Mouse (Mus musculus) kidney, adult 11 months (tissue): ENCODE measurements at regions not wholly inside any gene's neighbourhood (a gene's known extent, or its start where the extent isn't known, plus 50 kb on each side); places are given as distances from the start of the nearest gene placed in this dataset.

Experiments
- DNase-seq: peaks from one replicate; pipeline ENCODE4 v3.0.0; 2022

- DNase-seq, result no peak
Measured at GRCm38 (mm10) chr3:143786889-143787288, 418.1 kb downstream of the Lmo4 start.

GRCm38 (mm10) chr3:143784353-143784791 is 420.6 kb downstream of the Lmo4 start:
- no peak for DNase-seq

DNA sequence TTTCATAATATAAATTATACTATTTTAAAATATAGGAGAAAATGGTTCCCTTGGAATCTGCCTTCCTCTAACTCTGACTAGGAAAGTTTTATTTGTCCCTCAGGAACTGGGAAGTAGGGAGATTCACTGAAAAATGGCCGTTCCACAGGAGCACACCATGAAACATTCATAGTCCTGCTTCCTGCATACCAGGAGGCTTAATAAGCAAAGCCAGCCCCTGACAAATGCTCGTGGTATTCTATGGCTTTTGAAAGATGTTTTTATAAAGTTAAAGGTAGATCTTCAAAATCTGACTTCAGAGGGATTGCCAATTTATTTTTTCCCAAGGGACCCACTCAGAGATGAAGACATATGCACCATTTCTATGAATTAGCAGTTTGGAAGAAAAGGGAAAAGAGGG is 426.9 kb downstream of the Lmo4 start:
- no peak for DNase-seq

DNA sequence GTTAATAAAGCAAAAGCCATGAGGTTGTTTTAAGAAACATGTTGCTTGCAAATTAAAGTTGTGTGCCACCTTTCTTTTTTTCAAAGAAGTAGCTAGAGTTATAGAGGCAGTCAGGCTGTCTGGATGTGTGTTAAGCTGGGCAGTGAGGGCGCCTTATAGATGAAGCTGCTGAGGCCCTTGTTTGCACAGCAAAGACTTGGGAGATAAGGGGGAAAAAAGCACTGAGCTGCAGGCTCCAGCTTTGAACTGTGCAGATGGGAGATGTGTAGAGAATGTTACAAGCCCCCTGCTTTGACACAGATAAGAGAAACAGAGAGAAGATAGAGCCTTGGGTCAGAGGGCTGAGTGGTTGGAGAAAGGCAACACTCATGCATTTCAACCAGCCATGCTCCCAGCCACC is 445.7 kb downstream of the Lmo4 start:
- DNase-seq, result no peak

- DNase-seq, result no peak
Measured at GRCm38 (mm10) chr3:143753197-143753596, 451.8 kb downstream of the Lmo4 start.

DNA sequence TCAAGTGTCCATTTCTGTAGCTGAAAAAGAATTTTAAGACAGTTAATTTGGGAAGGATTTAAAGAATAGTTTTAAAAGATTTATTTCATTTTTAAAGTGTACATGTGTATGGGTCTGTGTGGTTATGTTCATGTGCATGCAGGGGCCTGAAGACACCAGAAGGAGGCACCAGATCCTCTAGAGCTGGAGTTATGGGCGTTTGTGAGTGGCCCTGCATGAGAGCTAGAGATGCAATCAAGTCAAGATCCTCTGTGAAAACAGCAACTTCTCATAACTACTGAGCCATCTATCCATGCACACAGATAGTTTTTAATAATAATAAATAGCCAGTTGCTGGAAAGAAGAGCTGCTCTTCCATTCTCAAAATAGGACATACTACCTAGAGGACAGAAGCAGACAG is 452.4 kb downstream of the Lmo4 start:
- no peak for DNase-seq

GRCm38 (mm10) chr3:143750128-143750527 is 454.9 kb downstream of the Lmo4 start:
- no peak for DNase-seq

DNA sequence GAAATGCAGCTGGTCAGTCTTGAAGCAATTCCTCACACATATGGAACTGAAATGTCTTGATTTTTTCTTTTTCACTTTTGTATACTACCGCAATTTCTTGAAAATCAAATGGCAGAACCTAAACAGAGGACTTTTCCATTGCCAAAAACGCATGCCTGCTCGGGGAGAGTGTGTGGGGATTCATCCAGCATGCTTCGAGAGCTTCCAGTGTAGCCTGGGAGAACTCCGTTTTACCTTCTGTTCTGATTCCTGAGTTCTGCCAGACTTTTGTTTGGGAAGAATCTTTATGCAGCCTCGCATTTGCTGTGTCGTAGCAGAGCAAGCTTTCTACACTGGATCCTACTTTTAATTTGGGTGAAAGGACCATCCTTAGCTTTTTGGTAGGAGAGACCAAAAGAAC is 461.4 kb downstream of the Lmo4 start:
- no peak for DNase-seq

GRCm38 (mm10) chr3:143742786-143743571 is 462.0 kb downstream of the Lmo4 start:
- DNase-seq, result peak; percentile 45

DNA sequence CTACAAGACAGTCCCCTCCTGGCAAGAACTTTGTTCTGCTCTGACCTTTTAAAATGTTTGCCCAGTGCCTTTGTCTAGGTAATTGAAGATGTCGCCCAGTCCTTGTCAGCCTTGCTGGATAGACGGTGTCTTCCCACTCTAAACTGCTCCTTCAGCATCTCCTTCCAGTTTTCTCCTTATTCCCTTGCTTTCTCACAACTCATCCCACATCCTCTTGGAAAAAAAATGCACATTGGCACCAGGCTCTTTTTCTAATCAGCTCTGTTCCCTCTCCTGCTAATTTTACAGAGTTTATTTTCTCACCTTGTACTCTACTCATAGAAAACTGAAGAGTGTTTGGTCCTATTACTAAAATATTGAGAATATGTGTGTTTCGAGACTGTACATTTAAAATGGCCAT is 466.3 kb downstream of the Lmo4 start:
- no peak for DNase-seq

DNA sequence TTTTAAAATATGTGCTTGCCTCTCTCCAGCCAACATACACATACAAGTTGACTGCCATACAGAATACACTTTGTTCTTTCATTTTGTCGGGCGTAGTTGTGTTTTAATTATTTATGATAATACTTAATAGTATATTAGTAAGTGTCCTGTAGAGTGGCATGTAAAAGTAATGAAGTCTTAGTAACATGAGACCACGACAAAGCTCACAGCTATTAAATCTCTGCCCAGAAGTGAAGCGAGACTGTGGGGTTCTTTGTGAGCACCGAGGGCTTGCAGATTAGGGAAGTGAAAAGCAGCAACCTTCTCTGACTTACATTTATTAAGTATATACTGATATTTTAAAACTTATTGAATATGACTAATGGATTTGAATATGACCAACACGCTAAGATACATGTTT is 467.2 kb downstream of the Lmo4 start:
- no peak for DNase-seq

DNA sequence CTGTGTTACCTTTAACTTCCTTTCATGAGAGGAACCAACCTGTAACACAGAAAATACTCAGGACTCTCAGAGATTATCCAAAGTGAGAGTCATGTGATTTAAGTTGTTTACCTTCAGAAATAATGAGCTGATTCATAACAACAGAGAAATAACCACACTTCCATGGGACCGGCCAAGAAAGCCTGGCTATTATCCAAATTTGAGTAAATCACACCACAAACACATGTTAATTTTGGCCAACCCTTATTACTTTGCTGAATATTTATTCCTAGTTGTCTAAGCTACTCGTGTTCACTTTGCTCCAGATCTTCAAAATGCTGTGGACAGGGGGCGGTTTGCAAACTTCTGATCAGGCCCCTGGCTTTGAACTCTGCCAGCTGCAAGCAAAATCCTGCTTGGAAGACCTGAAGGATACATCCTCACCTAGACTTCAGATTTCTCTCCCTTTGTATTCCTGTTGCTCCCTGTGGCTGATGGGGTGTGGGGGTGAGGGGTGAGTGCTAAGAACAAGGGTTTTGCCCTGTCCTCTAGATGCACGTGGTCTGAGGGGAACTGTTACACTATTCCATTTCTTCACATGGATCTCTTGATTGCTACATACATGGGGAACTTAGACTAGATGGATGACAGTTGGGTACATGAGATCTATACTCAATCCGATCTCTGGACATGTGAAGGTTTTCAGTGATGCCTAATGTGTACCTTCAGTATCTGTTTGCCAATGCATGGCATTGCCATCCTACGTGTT is 468.2 kb downstream of the Lmo4 start:
- no peak for DNase-seq

DNA sequence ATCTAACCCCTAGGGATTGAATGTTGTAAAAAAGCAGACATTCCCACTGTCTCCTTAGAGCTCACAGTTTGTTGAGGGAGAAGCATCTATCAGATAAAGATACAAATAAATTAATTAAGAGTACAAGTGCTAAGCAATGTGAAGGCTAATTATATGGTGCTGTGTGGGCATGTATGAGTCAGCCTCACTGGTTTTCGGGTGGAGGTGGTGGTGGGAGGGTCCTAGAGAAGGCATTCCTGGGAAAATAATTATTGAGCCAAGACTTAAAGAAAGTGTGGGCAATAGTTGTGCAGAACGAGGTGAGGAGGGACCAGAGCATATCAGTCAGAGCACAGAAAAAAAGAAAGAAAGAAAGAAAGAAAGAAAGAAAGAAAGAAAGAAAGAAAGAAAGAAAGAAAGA is 470.2 kb downstream of the Lmo4 start:
- no peak for DNase-seq

- no peak for DNase-seq
Measured at GRCm38 (mm10) chr3:143732966-143733725, 471.9 kb downstream of the Lmo4 start.

DNA sequence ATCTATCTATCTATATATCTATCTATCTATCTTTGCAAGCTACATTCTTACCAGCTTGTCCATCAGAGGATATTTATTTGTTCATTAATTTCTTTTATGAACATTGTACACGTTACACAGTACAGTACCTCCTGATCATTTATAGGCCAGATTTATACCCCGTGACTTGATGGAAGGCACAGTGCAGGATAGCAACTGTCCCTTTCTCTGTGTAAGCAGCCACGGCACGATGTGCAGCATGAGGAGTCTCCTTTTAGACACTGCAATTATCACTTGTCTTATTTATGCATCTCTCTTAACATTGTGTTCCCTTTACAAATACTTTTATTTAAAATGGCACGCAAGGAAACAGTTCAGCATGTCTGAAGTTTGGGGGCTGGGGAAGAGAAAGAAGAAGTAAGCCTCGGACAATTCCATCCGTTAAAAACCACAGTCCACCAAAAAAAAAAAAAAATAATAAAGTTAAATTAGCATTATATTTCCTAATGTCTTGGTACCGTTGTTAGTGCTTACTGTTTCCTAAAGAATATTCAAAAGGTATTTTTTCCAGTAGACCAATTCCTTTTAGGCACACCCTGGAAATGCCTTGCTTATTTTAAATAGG is 475.4 kb downstream of the Lmo4 start:
- DNase-seq, result no peak

- DNase-seq, result no peak
Measured at GRCm38 (mm10) chr3:143722571-143722970, 482.4 kb downstream of the Lmo4 start.

DNA sequence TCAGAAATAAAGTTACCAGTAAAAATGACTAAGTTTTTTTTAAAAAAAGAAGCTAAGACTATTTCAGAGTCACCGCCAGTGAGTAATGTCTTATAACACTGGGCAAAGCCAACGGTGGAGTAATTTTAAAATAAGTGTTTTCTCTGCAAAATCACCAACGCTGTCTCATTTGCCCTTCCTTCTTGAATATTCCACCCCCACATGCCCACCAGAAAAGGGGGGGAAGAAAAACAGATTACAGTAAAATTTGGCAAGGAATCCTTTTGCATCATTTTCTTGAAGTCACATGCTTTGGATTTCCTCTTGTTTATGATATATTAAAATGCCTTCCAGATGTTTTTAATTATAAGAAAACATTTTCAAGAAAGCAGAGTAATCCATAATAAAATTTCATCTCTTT is 482.9 kb downstream of the Lmo4 start:
- DNase-seq, result no peak

- no peak for DNase-seq
Measured at GRCm38 (mm10) chr3:143713183-143713582, 491.8 kb downstream of the Lmo4 start.

DNA sequence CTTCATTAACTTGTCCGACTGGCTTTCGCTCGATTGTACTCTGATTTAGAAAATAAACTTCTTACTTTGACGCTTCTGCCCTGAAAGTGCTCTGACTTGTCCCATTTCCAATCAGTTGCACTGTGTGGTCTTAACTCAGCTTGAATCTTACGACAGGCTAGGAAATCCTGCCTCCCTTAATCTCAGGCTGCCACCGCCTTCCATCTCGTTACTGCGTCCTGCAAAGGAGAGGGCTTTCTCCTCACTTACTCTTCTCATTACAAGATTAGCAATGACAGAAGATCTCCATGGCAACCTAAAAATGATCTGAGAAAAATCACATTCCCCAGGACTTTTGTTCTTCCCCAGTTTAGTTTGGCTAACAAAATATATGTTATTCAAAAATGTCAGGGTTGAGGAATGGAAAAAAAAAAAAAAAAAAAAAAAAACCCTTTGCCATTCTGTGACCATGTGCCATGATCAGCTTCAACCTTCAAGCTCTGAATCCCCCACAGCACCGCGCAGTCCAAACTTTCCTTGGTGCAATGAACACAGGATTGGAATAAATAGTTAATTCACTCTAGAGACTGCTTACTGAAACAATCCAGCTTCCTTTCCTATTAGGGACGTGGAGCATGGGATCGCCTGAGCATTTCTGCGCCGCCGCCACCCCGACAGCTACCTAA is 494.1 kb downstream of the Lmo4 start:
- DNase-seq, result no peak

- no peak for DNase-seq
Measured at GRCm38 (mm10) chr3:143706679-143707078, 498.3 kb downstream of the Lmo4 start.

- DNase-seq, result no peak
Measured at GRCm38 (mm10) chr3:143694817-143695216, 510.2 kb downstream of the Lmo4 start.

GRCm38 (mm10) chr3:143685742-143686141 is 519.3 kb downstream of the Lmo4 start:
- DNase-seq, result no peak

GRCm38 (mm10) chr3:143678186-143678585 is 526.8 kb downstream of the Lmo4 start:
- DNase-seq, result no peak
